Mouse (Mus musculus): ENCODE data around the gene Fmc1. TPM values are rescaled to one million over a fixed set of nuclear protein-coding genes. Genes with fewer than 3 reads are reported as not detected.
A peak's percentile ranks its signal among the peaks of the same experiment; 100 is the strongest.

The Fmc1 gene
- 127 and 132 TPM in 2 replicates for polyA plus RNA-seq (2012; rRNA removed)

- H3K4me1 ChIP-seq (ENCODE audit: control insufficient read depth, insufficient read depth, low read length): no peaks in the 10 kb centered on the region; the same call in 1 of the 2 replicates
- peak within 1 kb of the TSS; percentile 33 for H3K27ac ChIP-seq (ENCODE audit: insufficient read depth, low read length)
- TF ChIP-seq CTCF (IDR thresholded peaks at IDR 0.05; ENCODE audit: extremely low read depth, insufficient read depth, low read length) (no peak), POLR2A (IDR thresholded peaks at IDR 0.05; ENCODE audit: extremely low read depth, insufficient read depth, low read length) (peak; percentile 91)
- peak within 1 kb of the TSS; percentile 76 for H3K4me3 ChIP-seq (ENCODE audit: insufficient read depth, low read length)
Measured at GRCm38 (mm10) chr6:38533428-38534405, at the start of gene Fmc1. TSS of gene Fmc1 (plus strand) at chr6:38533502.

GRCm38 (mm10) chr6:38492550-38492949, 40.8 kb upstream of the Fmc1 start:
- Histone ChIP-seq H3K4me3 (ENCODE audit: insufficient read depth, low read length) (no peak overlapping the region), H3K27ac (ENCODE audit: insufficient read depth, low read length) (no peak overlapping the region), H3K4me1 (ENCODE audit: control insufficient read depth, insufficient read depth, low read length) (no peaks in the 10 kb centered on the region)
- TF ChIP-seq CTCF (IDR thresholded peaks at IDR 0.05; ENCODE audit: extremely low read depth, insufficient read depth, low read length) (peak; percentile 39; the same call in 1 of the 2 replicates), POLR2A (IDR thresholded peaks at IDR 0.05; ENCODE audit: extremely low read depth, insufficient read depth, low read length) (no peak)

- TF ChIP-seq CTCF (IDR thresholded peaks at IDR 0.05; ENCODE audit: extremely low read depth, insufficient read depth, low read length) (no peak), POLR2A (IDR thresholded peaks at IDR 0.05; ENCODE audit: extremely low read depth, insufficient read depth, low read length) (no peak)
- Histone ChIP-seq H3K4me3 (ENCODE audit: insufficient read depth, low read length) (no peak overlapping the region), H3K4me1 (ENCODE audit: control insufficient read depth, insufficient read depth, low read length) (no peaks in the 10 kb centered on the region), H3K27ac (ENCODE audit: insufficient read depth, low read length) (no peak overlapping the region)
Measured at GRCm38 (mm10) chr6:38495641-38496040, 37.7 kb upstream of the Fmc1 start.

GRCm38 (mm10) chr6:38512096-38512495, 21.2 kb upstream of the Fmc1 start:
- H3K4me3 ChIP-seq (ENCODE audit: insufficient read depth, low read length): no peak overlapping the region
- no peak overlapping the region for H3K27ac ChIP-seq (ENCODE audit: insufficient read depth, low read length)
- TF ChIP-seq POLR2A (IDR thresholded peaks at IDR 0.05; ENCODE audit: extremely low read depth, insufficient read depth, low read length): no peak
- no peak for TF ChIP-seq CTCF (IDR thresholded peaks at IDR 0.05; ENCODE audit: extremely low read depth, insufficient read depth, low read length)
- H3K4me1 ChIP-seq (ENCODE audit: control insufficient read depth, insufficient read depth, low read length): peaks cover 2% of the 10 kb centered on the region; the same call in 1 of the 2 replicates

GRCm38 (mm10) chr6:38512830-38513229, 20.5 kb upstream of the Fmc1 start:
- peaks cover 2% of the 10 kb centered on the region; the same call in 1 of the 2 replicates for H3K4me1 ChIP-seq (ENCODE audit: control insufficient read depth, insufficient read depth, low read length)
- H3K27ac ChIP-seq (ENCODE audit: insufficient read depth, low read length): no peak overlapping the region
- TF ChIP-seq POLR2A (IDR thresholded peaks at IDR 0.05; ENCODE audit: extremely low read depth, insufficient read depth, low read length) (no peak), CTCF (IDR thresholded peaks at IDR 0.05; ENCODE audit: extremely low read depth, insufficient read depth, low read length) (no peak)
- no peak overlapping the region for H3K4me3 ChIP-seq (ENCODE audit: insufficient read depth, low read length)

- Histone ChIP-seq H3K27ac (ENCODE audit: insufficient read depth, low read length) (no peak overlapping the region), H3K4me3 (ENCODE audit: insufficient read depth, low read length) (no peak overlapping the region), H3K4me1 (ENCODE audit: control insufficient read depth, insufficient read depth, low read length) (peaks cover 2% of the 10 kb centered on the region; the same call in 1 of the 2 replicates)
- TF ChIP-seq POLR2A (IDR thresholded peaks at IDR 0.05; ENCODE audit: extremely low read depth, insufficient read depth, low read length) (no peak), CTCF (IDR thresholded peaks at IDR 0.05; ENCODE audit: extremely low read depth, insufficient read depth, low read length) (no peak)
Measured at GRCm38 (mm10) chr6:38515201-38515600, 18.1 kb upstream of the Fmc1 start.

GRCm38 (mm10) chr6:38523851-38524250, 9.5 kb upstream of the Fmc1 start:
- Histone ChIP-seq H3K27ac (ENCODE audit: insufficient read depth, low read length) (no peak overlapping the region), H3K4me3 (ENCODE audit: insufficient read depth, low read length) (no peak overlapping the region), H3K4me1 (ENCODE audit: control insufficient read depth, insufficient read depth, low read length) (no peaks in the 10 kb centered on the region)
- TF ChIP-seq POLR2A (IDR thresholded peaks at IDR 0.05; ENCODE audit: extremely low read depth, insufficient read depth, low read length) (no peak), CTCF (IDR thresholded peaks at IDR 0.05; ENCODE audit: extremely low read depth, insufficient read depth, low read length) (no peak)

- H3K4me3 ChIP-seq (ENCODE audit: insufficient read depth, low read length): no peak overlapping the region
- TF ChIP-seq POLR2A (IDR thresholded peaks at IDR 0.05; ENCODE audit: extremely low read depth, insufficient read depth, low read length) (no peak), CTCF (IDR thresholded peaks at IDR 0.05; ENCODE audit: extremely low read depth, insufficient read depth, low read length) (peak; percentile 53)
- no peaks in the 10 kb centered on the region for H3K4me1 ChIP-seq (ENCODE audit: control insufficient read depth, insufficient read depth, low read length)
- no peak overlapping the region for H3K27ac ChIP-seq (ENCODE audit: insufficient read depth, low read length)
Measured at GRCm38 (mm10) chr6:38531211-38531820, 2.0 kb upstream of the Fmc1 start.

GRCm38 (mm10) chr6:38532500-38533420, 542 bp upstream of the Fmc1 start:
- peak overlapping the region; percentile 1 for H3K27ac ChIP-seq (ENCODE audit: insufficient read depth, low read length)
- no peak for TF ChIP-seq POLR2A (IDR thresholded peaks at IDR 0.05; ENCODE audit: extremely low read depth, insufficient read depth, low read length)
- TF ChIP-seq CTCF (IDR thresholded peaks at IDR 0.05; ENCODE audit: extremely low read depth, insufficient read depth, low read length): no peak
- H3K4me3 ChIP-seq (ENCODE audit: insufficient read depth, low read length): peak overlapping the region; percentile 76
- no peaks in the 10 kb centered on the region; the same call in 1 of the 2 replicates for H3K4me1 ChIP-seq (ENCODE audit: control insufficient read depth, insufficient read depth, low read length)
